Mouse (Mus musculus) megakaryocyte progenitor cell, adult 5-6 weeks (primary cell): ENCODE measurements around the gene 2810408A11Rik. TPM values are rescaled to one million over a fixed set of nuclear protein-coding genes. Genes with fewer than 3 reads are reported as not detected.

Experiments used
- ATAC-seq: replicated peaks from 2 replicates; pipeline ENCODE4 v1.8.0; 2016; ENCODE audit warnings: mild to moderate bottlenecking, moderate TSS enrichment, inconsistent platforms; ENCODE audit not compliant: poor library complexity
- total RNA-seq, 2 experiments: library from RNA; stranded (forward) in 1 of 2; stranded (reverse) in 1 of 2; fragments of 157-497, 149-512 nt in 1 of 2; fragments of 200-1000 nt in 1 of 2; gene quantifications; 2 replicates each; pipeline versions ENCODE4 v1.2.3 to v1.2.4; 2015 to 2017

2810408A11Rik gene
- total RNA-seq (2015), result 1.9 and 3.0 TPM in 2 replicates
- 1.7 and 6.6 TPM in 2 replicates for total RNA-seq (2017)

- ATAC-seq, result peak; percentile 83
Observed at GRCm38 (mm10) chr11:69900471-69901405, at the start of gene 2810408A11Rik, which contains the start of gene Neurl4. Gene 2810408A11Rik (minus strand): TSS chr11:69900987. Gene Neurl4 (plus strand): TSS chr11:69901072.

DNA sequence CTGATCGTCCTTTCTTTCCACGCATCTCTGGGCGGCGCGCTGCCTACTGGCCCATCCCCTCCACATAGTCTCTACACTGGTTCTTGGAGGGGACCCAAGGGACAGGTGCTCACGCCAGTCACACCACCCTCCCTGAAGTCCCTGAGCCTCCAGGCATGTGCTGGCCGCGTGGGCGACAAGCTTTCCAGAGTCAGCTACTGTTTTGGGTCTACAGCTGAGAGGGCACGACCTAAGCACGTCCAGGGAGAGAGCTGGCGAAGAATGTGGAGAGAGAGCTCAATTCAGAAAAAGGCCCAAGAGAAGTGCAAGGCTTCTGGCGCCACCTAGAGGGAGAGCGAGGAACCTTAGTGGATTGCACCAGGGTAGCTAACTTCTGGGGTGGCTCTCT is 48.0 kb upstream of the 2810408A11Rik start:
- ATAC-seq, result peak; percentile 82

- ATAC-seq, result peak; percentile 88
Observed at GRCm38 (mm10) chr11:69948066-69948762, 47.4 kb upstream of the 2810408A11Rik start, which contains the start of gene Slc2a4. Gene Slc2a4 (minus strand): TSS chr11:69948188.

- ATAC-seq, result no peak
Observed at GRCm38 (mm10) chr11:69947337-69948065, 46.7 kb upstream of the 2810408A11Rik start.

DNA sequence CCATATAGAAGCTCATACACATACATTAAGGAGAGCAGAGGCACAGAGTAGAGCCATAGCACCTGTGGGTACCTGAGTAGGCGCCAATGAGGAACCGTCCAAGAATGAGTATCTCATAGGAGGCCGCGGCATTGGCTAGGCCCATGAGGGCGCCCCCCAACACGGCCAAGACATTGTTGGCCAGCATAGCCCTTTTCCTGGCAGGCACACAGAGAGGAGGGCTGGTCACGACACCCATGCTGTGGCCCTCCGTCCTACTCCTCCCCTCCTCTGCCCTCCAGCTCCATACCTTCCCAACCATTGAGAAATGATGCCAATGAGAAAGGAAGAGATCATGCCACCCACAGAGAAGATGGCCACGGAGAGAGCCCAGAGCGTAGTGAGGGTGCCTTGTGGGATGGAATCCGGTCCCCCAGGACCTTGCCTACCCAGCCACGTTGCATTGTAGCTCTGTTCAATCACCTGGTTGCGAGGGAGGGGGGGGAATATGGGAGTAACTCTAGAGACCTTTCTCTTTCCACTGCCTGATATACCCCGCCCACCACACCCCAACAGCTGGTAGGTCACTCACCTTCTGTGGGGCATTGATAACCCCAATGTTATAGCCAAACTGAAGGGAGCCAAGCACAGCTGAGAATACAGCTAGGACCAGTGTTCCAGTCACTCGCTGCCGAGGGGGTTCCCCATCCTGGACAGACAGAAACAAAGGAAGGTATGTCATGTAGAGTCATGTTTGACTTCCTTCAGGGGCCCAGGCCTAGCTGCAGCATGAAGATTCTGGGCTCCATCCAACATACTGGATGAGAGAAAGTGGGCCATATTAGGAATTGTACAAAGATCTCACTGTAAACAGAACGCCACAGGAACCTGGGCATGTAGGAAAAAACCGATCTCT is 45.5 kb upstream of the 2810408A11Rik start:
- peak; percentile 40; the same call in 1 of the 2 replicates for ATAC-seq

DNA sequence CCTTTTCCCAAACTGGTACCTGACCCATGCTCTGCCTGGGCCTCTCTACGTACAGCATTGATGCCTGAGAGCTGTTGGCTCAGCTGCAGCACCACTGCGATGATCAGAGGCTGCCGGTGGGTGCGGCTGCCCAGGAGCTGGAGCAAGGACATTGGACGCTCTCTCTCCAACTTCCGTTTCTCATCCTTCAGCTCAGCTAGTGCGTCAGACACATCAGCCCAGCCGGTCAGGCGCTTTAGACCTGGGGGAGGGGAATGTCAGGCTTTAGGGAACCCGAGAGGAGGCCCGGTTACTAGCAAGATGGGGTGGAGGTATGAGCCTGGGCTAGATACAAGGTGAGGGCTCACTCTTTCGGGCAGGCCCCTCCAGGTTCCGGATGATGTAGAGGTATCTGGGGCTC is 44.4 kb upstream of the 2810408A11Rik start:
- ATAC-seq, result no peak

GRCm38 (mm10) chr11:69940962-69941361 is 40.2 kb upstream of the 2810408A11Rik start:
- ATAC-seq, result no peak

- no peak for ATAC-seq
Observed at GRCm38 (mm10) chr11:69939731-69940130, 38.9 kb upstream of the 2810408A11Rik start.

- ATAC-seq, result no peak
Observed at GRCm38 (mm10) chr11:69939181-69939580, 38.4 kb upstream of the 2810408A11Rik start.

- ATAC-seq, result no peak
Observed at GRCm38 (mm10) chr11:69938401-69938979, 37.7 kb upstream of the 2810408A11Rik start.

DNA sequence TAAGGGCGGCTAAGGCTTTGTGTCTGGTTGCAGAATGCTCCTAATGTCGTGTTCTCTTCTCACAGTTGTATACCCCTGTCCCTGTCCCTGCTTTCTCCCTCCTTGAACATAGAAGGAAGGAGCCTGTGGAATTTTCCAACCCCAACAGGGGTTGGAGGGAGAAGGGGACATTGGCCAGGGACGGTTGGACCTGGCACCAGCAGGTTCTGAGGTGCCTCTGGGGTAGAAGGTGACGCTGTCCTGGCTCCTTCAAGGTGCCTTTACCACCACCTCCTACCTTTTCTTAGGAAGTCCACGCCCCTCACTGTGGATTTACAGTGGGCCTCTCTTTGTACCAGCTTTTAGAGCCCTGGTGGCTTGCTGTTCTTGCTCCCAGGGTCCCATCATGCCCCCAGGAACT is 37.0 kb upstream of the 2810408A11Rik start:
- no peak for ATAC-seq

DNA sequence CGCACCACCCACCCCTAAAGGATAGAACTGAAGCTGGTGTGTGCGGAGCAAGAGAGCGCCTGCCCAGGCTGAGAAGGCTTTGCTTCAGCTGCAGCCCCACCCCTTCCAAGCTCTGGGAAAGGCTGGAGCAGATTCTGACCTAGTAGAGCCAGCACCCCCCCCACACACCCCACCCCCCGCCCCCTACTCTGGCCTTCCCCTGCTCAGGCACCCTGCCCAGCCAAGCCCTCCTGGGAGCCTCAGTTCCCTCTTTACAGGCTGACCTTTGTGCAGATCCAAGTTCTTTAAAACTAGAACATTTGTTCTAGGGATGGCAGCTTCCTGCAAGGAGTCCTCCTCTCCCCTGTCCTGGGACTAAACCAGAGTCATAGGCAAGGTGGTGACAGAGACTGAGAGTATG is 36.6 kb upstream of the 2810408A11Rik start:
- ATAC-seq, result no peak

DNA sequence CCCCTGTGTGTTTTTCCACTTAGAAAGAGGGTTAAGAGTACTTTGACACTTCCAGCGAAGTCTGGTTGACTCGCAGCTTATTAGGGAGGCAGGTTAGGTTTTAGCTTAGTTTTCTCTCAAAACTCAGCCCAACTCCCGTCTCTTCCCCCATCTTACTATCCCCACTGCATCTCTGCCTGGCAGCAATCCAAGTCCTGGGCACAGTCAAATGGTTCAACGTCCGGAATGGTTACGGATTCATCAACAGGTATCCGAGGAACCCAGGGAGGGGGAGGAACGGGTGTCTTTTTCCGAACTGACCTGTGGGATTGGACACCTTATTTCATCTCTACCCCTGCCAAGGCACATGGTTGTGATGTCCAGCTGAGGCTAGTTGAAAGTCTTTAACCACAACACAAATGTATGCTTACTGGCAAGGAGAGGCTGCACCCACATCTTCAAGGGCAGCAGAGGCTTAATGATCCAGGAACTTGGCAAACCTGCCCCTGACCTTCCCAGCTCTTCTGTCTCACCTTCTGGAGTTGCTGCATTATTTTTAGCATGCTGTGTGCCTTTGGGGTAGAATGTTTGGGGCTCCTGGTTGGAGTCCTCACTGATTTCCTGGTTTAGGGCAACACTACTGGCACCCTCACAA is 36.0 kb upstream of the 2810408A11Rik start:
- ATAC-seq, result no peak

DNA sequence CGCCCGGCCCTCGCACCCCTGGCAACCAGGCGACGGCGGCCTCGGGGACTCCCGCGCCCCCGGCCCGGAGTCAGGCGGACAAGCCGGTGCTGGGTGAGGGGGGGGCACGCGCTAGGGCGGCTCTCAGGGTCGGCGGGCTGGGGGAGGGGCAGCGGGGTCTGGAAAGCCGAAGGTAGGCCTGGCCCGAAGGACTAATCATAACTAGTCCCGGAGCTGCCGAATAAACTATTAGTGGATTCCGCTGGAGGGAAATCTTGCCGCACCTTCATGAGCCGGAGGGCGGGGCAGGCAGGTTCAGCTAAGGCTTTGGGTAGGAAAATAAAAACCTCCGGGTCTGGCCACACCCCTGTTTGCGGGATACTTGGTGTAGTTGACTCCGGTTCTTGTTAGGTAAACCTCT is 35.4 kb upstream of the 2810408A11Rik start:
- ATAC-seq, result no peak

DNA sequence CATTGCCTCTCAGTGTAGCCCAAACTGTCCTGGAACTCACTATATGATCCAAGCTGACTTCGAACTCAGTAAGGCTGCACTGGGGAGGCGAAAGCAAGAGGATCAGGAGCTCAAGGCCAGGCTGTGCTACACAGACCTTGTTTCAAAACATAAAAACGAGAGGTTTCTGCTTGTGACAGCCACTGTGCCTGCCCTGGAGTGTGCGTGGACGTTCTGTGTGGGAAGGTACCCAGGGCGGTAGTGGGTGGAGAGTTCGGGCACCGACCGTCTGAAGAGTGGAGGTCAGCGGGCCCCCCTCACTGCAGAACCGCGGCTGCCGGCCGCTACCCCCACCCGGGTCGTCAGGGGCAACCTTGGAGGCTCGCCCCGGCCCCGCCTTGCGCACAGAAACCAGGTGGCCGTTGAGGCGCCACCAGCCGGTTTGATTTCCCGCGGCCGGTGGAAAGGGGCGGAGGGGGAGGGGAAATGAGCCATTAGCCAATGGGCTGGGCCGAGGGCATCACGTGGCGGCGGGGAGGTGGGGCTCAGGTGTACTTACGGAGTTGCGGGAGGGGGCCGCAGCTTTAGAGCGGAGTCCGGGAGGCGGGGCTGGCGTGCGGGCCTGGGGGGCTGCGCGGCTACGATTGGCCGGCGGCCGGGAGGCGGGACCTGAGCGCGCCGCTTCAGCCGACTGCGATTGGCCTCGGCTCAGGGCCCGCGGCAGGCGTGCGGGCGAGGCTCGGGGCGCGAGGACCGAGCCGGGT is 34.5 kb upstream of the 2810408A11Rik start, which contains the start of gene Ybx2:
Gene Ybx2 (plus strand): TSS at position 660 of the 743 bp plus-strand sequence.
- ATAC-seq, result peak; percentile 30

- no peak for ATAC-seq
Observed at GRCm38 (mm10) chr11:69934681-69935080, 33.9 kb upstream of the 2810408A11Rik start.

GRCm38 (mm10) chr11:69934169-69934568 is 33.4 kb upstream of the 2810408A11Rik start:
- peak; percentile 74 for ATAC-seq

DNA sequence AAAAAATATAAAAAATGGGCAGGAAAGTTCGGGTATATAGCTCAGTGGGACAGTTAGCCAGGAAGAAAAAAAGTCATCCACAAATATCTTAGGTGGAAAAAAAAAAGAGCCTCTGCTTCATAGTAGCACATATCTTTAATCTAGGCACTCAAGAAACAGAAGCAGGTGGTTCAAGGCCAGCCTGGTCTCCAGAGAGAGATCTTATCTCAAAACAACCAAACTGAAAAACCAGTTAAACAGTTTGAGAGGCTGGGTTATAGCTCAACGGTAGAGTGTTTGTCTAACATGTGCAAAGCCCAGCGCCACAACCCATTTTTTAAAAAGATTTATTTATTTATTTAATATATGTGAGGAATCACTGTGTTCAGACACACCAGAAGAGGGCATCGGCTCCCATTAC is 32.3 kb upstream of the 2810408A11Rik start:
- no peak for ATAC-seq
